Mouse (Mus musculus): ENCODE results near the gene Rnps1.
"Not testable (repeated sequence)": the region's sequence is repeated elsewhere in the genome, so short reads cannot be mapped to it uniquely, and the experiment has no call there.

Rnps1 gene

DNA sequence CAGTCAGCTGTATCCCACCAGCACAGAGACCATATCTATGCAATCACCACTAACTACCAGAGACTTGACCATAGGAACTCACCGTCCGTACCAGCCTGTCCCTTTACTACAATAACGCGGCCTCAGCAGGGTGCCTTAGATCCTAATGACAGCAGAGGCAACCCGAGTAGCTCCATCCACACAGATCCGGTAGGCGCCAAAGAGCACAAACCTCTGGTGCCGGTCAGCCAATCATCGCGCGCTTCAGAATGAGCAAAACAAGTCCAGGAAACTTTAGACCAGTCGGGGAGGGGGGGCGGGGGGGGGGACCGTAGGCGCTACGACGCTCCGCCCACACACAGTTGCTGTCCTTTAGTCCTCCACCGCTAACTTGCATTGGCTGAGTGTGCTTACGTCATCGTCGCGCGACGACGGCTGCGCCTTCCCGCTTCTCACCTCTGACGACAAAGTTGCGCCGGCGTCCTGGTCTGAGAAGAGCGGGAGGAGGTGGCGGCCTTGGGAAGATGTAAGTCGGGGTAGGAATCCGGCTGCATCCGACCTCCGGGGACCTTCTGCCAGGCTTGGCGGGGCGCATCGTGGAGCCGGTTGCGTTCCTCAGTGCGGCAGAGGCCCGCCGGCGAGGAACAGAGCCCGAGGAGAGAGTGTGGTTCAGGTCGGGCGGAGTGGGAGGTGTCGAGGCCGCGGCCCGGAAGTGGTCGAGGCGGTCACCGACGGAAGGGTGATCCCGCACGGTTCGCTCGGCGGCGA is at the start of gene Rnps1:
TSS of gene Rnps1 (plus strand) at position 336 of the 747 bp plus-strand sequence.
- DNase-seq (ENCODE audit: low read depth, low spot score), result peak; percentile 99

DNA sequence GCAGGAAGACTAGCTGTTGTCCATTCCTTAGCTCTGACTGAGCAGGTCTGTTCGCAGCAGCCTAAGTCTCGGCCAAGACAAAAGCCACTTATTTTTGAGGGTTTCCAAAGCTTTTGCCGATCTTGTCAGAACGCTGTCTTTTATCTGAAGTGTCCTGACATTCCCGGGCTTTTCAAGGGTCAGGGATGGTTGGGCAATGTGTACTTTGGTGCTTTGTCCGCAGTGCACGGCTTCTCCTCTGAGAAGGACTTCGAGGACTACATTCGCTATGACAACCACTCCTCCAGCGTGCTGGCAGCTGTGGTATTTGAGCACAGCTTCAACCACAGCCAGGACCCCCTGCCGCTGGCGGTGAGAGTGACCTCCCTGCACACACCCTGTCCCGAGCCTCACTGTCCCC is 48.5 kb upstream of the Rnps1 start:
- no peak for DNase-seq (ENCODE audit: low read depth, low spot score)

DNA sequence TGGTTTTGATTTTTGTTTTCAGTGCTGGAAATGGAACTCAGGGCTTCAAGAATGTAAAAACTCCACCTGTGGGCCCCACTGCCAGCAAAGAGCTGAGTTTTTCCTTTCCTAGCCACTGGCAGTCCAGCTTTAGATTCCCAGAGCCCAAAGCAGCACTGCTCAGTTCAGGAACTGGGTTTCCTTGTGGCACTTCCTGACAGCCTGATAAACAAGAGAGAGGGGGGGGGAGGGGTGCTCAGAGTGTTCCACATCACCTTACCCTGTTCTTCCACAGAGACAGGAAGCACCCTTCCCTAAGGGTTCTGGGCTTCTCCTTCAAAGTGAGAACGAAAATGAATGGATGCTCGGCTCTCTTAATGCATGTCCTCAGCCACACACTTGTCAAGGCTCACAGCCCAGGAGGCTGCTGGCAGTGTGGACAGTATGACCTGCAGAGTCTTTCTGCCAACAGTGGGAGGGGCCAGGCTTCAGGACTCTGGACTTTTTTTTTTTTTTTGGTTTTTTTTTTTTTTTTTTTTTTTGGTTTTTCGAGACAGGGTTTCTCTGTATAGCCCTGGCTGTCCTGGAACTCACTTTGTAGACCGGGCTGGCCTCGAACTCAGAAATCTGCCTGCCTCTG is 39.2 kb upstream of the Rnps1 start:
- no peak for DNase-seq (ENCODE audit: low read depth, low spot score)

DNA sequence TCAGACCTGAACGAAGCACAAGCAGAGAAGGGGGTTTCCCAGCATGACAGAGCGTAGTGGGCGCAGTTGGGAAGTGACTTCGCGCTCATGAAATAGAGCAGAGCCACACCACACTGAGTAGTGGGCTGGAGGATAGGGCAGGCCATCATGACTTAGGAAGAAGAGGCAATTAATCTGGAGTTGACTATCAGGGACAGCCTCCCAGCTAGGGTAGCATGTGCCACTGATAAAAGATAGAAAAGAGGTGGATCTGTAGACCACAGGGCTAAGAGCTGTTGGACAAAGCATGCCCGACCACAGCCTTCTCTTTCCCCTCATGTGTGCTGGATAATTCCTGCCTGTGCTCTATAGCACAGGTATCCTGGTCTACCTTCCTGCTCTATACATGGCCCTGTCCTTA is 38.5 kb upstream of the Rnps1 start:
- DNase-seq (ENCODE audit: low read depth, low spot score), result no peak

DNA sequence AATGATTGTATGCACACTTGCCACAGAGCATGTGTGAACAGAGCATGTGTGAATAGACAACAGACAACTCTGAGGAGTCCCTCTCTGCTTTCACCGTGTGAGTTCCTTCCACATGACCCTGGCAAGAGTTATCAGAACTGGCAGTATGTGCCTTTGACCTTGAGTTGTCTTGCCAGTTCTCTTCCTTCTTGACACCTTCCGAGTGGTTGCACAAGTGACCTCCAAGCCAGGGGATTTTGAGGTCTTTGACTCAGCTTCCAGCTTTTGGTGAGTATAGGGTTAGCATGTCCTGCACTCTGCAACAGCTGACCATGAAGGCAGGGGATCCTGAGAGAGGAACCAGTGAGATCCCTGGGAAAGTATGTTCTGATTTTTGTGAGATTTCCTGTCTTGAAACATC is 35.9 kb upstream of the Rnps1 start:
- DNase-seq (ENCODE audit: low read depth, low spot score), result no peak

DNA sequence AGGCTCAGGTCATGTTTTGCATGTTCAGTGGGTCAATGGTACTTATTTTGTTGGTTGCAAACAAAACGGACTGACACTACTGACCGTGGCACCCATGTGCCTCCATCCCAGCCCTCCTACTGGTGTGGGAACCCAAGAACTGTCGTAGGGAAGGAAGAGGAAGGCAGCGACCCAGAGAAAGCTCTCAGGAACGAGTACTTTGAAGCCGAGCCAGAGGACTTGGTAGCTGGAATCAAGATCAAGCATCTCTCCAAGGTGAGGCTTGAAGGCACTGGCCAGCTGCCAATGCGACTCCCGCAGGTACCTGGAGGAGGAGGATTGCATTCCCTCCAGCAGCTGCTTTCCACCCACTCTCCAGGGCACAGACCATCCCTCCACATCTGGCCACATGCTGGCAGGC is 30.6 kb upstream of the Rnps1 start:
- no peak for DNase-seq (ENCODE audit: low read depth, low spot score)

DNA sequence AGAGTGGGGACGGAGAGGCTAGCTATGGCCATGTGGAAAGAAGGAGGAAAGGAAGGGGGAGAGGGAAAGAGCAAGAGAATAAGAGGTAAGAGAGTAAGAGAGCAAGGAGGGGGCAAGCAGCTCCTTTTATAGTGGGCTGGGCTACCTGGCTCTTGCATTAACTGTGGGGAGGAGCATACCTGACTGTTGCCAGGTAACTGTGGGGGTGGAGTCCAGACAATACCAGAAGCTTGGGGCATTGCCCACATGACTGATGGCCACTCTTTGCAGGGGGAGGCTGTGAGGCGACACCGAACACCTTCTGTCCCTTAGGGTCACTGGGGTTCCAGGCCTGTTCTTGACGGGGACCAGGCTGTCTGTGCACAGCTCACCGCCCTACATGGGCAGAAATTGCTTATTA is 25.7 kb upstream of the Rnps1 start:
- DNase-seq (ENCODE audit: low read depth, low spot score), result no peak

DNA sequence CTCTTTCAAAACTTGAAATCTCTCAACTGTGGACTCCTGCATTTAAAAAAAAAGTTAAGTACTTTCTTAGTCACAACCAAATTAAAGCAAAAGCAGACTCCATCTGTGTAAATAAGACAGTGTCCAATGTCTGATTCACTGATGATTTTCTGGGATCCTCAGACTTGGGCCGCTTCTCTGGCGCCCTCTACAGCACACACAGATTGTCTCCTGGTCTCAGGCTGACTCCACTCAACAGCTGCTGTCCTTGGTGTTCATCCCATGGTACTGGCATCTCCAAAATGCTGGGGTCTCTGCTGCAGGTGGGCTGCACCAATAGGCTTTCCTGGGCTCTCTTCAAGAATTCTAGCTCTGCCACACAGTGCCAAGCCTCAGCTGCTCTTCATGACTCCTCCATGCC is 24.5 kb upstream of the Rnps1 start:
- no peak for DNase-seq (ENCODE audit: low read depth, low spot score)

DNA sequence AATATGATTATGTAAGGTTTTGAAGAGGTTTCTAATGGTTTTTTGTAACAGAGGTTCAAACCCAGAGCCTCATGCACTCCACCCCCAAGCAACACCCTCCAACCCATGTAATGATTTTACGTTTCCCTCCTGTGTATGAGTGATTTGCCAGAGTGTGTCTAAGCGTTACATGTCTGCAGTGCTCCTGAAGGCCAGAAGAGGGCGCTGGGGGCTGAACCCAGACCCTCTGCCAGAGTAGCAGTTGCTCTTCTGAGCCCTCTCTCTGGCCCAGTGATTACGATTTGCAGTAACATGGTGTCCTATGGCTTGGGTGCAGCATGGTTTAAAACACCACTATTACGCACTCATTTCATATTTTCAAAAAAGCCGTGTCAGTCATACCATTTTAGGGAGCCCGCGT is 23.2 kb upstream of the Rnps1 start:
- DNase-seq (ENCODE audit: low read depth, low spot score), result no peak

DNA sequence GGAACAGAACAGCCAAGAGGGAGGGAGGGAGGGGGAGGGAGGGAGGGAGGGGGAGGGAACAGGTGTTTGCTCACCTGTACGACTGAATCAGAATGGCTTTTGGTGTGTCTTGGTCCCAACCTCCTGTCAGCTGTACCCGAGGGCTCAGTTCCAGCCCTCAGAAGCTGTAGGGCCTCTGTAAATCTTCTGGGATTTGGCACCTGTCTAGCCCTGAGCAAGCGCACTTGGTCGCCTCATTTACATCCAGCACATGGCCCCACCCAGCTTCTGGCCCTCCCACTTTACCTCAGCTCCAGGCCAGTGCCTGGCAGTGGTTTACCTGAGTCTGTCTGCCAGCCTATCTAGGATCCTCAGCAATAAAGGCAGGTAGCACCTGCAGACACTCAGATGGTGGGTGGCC is 20.8 kb upstream of the Rnps1 start:
- no peak for DNase-seq (ENCODE audit: low read depth, low spot score)

DNA sequence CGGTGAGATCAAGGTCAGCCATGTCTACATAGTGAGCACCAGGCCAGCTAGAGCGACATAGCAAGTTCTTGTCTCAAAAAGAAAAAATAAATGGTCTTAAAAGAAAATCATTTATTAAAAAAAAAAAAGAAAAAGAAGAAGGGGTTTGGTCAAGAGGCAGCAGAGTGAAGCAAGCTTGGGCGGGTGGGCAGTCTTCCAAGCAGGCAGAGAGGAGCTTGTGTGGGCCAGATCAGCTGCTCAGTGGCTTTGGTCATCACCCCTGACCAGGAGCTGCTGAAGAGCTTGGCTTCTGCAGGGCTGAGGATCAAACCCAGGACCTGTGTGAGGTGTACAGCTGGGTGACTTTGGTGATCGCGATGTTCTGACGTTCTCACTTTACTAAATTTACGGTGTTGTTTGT is 19.9 kb upstream of the Rnps1 start:
- no peak for DNase-seq (ENCODE audit: low read depth, low spot score)

DNA sequence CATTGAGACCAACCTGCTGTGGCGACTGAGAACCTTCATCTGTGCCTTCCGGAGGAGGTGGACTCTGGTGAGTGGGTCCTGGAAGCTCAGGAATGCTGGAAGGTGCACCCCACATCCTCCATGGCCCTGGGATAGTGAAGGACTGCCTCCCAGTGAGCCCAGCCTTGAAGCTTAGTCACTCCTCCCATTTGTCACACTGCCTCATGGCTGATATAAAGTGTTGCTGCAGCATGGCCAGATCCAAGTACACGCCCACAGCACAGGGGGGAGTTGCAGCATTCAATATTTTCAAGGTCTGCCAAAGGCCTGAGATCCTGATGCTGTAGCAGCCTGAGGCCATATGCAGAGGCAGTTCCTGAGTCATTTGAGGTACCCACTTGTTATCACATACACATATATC is 12.0 kb upstream of the Rnps1 start:
- no peak for DNase-seq (ENCODE audit: low read depth, low spot score)

DNA sequence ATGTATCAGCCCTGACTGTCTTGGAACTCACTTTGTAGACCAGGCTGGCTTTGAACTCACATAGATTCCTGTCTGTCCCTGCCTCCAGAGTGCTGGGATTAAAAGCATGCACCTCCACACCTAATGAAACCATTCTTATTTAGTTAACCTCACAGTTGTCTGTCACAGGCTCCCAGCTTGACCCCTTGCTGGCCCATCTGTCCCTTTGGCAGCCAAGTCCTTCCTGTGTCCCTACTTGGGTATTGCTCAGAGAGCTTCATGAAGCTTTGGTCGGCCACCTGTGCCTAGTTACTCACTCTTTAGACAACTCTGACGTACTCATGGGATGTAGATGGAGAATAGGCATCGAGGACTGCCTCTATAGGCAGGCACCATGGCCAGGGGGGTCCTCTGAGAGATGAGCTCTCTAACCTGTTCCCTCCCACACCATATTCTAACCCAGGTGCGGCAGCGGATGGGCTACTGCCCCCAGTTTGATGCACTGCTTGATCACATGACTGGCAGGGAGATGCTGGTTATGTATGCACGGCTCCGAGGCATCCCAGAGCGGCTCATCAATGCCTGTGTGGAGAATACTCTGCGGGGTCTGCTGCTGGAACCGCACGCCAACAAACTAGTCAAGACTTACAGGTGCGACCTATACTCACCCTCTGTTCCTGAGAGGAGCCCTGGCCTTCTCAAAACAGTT is 7.1 kb upstream of the Rnps1 start:
- DNase-seq (ENCODE audit: low read depth, low spot score), result no peak

DNA sequence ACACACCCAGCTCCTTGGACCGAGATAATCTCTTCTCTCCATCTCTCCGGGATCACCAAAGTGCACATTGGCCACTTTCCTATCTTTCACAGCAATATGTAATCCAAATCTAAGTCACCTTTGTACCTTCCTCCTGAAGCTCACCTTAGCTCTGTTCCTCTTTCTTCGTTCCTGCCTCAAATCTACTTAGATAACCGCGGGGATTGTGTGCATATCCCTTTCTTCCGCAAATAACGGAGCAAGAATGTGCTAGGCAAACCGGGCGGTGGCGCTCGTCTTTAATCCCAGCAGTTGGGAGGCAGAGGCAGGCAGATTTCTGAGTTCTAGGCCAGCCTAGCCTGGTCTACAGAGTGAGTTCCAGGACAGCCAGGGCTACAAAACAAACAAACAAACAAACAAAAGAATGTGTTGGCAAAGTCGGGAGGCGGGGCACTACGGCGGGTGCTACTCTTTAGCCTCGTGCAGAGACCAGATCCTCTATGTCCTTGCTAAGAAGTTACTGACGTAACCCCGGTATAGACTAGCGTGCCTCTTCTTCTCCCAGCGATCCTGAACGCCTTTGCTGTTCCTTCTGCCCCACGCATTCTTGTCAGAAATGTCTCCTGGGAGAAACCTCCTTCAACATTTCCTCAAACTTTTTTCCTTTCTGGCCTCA is 681 bp upstream of the Rnps1 start:
- DNase-seq (ENCODE audit: low read depth, low spot score), result no peak

DNA sequence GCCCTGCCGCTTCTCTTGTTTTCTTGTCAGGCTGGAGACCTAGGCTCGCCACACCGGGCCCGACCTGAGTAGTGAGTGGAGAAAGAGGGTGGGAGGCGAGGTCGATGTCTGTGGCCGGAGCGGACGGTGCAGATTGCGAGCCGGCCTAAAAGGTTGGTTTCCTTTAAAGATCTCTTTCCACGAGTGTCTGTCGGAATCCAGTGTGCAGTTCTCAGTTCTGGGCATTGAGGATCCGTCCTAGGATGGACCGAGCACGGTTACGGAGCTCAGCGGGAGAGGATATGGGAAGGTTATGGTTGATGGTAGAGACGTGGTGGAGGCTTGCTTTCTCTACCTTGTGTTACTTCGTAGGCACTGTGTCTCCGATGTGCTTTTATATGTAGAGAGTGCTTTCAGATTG is 646 bp downstream of the Rnps1 start:
- DNase-seq (ENCODE audit: low read depth, low spot score), result no peak

DNA sequence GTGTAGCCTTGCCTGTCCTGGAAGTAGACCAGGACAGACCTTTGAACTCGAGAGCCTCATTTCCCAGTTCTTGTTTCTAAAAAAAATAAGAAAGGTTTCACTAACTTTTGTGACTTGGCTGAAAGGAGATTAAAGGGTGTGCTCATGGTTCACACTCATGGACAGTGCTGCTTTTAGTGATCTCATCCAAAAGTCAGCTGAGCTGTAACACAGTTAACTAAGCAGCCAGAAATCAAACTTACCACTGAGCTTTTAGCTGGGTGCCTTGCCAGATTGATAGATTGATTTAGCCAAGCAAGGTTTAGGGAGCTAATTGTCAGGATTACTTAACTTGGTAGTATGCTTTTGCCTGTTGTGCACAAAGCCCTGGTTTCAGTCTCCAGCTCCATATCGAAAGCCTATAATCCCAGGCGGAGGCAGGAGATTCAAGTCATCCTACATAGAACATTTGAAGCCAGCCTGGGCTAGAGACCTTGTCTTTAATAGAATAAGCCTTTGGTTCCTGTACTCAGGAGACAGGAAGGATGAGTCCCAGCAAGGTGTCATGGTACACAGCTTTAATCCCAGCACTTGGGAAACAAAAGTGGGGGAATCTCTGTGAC is 1.8 kb downstream of the Rnps1 start:
- no peak for DNase-seq (ENCODE audit: low read depth, low spot score)

DNA sequence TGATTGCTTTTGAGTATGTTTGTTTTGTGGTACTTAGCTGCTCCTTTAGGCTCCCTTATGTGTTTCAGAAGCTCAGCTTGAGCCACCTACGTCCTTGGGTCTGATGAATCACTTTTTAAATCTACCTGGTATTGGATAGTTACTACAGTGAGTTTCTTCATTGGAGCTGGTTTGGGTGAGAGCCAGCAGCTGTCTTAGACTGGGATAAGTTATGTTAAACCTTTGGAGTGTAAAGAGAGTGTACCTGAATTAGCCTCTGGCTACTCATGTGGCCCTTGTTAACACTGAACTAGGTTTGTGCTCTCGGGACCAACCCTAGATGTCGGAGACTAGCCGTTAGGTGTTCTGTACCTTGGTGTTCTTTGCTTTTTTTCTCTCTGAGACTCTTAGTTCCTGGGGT is 8.7 kb downstream of the Rnps1 start:
- DNase-seq (ENCODE audit: low read depth, low spot score), result no peak

DNA sequence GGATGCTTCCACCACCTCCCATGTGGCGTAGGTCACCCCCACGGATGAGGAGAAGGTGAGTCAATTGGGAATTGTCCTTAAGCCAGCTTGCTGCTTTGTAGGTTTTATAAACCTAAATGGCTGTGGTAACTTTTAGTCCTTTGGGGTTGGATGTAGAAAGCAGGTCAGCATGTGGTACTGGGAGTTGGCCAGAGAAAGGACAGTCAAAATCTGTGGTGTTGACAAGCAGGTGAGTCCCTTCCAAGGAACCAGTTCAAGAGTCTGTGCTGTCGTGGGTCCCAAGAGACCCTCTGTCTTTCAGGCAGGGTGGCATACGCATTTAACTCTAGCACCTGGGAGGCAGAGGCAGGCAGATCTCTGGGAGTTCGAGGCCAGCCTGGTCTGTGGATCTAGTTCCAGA is 10.1 kb downstream of the Rnps1 start:
- no peak for DNase-seq (ENCODE audit: low read depth, low spot score)

DNA sequence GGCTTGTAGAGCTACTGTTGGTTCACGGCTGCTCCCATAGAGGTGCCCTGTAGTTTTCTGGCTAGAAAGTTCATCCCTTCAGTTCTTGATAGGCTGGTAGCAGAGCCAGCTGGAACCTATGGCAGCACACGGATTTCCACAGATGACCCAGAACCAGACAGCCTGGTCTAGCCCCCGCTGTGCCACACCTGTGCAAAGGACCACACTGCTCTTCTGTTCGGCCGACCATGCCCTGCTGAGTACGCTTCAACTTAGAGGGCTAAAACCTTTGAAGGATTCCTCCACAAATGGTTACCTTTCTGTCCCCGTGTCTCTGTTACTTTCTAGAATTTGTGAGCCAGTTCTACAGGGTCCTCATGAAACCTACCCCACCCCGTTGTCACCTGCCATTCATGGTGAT is 11.0 kb downstream of the Rnps1 start:
- DNase-seq (ENCODE audit: low read depth, low spot score), result not testable (repeated sequence)

DNA sequence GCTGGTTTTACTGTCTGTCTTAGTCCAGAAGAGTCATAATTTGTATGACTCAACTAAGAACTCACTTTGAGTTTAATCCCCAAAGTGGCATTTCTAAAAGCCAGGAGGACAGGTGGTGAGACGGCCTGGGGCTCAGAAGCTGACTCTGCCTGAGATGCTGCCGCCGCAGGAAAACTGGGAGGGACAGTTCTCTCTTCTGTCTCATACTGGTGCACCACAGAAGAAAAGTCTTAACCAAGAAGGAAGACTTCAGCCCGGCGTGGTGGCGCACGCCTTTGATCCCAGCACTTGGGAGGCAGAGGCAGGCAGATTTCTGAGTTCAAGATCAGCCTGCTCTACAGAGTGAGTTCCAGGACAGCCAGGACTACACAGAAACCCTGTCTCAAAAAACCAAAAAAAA is 11.5 kb downstream of the Rnps1 start:
- DNase-seq (ENCODE audit: low read depth, low spot score), result no peak

DNA sequence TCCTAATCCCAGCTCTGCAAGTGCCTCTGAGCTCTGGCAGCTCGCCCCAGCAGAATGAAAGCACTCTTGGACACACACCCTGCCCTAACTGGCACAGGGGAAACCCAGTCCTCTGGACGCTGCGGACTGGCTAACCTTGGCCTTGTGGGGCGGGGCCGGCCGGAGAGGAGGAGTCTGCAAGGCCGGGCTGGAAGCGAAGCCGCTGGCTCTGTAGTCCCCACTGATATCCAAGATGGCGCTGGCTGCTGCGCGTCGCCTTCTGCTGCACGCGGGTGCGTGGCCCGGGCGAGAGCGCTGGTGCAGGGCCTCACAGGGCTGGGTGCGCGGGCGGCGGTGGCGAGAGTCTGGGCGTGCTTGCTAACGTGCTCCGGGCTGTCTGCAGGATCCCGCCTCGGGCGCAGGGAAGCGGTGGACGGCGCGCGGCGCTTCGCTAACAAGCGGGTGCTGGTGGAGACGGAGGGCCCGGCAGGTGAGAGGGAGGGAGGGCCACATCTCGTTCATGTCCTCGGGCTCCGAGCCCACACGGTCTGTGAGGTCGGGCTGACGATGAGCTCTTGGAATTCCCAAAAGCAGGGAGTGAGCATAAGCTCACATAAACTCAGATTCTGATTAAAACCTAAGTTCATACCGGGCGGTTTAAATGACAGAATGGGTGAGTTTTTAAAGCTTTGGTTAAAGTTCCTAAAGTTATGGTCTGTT is 12.3 kb downstream of the Rnps1 start, which contains the start of gene Eci1:
TSS of gene Eci1 (plus strand) at position 171 of the 699 bp plus-strand sequence.
- DNase-seq (ENCODE audit: low read depth, low spot score), result peak; percentile 97
